Mouse (Mus musculus): ENCODE measurements around the gene Tppp. TPM values are rescaled to one million over a fixed set of nuclear protein-coding genes. Genes with fewer than 3 reads are reported as not detected.

Gene Tppp
- total RNA-seq, 1 experiment from 2014 or later: 2.7 TPM

DNA sequence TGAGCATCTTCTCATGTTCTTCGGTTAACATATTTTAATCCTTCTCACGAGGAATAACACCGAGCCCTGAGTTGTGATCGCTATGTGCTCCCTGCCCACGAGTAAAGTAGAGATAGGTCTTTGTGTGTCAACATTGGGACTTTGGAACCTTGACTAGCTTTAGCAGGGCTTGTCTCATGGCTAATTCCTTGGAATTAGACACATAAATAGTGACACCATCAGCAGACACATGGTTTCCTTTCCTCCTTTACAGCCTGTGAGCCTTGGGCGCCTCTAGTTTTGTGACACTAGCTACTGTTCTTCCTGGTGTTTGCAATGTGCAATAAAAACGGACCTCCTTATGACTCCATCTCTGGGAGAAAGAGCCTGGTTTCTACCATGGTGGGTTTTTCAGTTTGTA lies 64.2 kb downstream of the Tppp start:
- no peak for ATAC-seq (replicated peaks; ENCODE audit: insufficient number of reproducible peaks, low FRiP score, low TSS enrichment, poor library complexity, severe bottlenecking)

Other genes with a start within 250 kb of the Tppp start
- not detected in 3 replicates for gene Nkd2, start 161.8 kb upstream of the Tppp start, total RNA-seq (2017)
- 1.4 to 3.0 TPM (median 2.7 TPM) in 3 replicates for gene Trip13, start 71.6 kb upstream of the Tppp start, total RNA-seq (2017)
- 129 to 150 TPM (median 134 TPM) in 3 replicates for gene Brd9, start 71.6 kb upstream of the Tppp start, total RNA-seq (2017)
- gene Zdhhc11, start 45.6 kb upstream of the Tppp start, total RNA-seq (2017): not detected in 3 replicates
- gene Cep72, start 52.9 kb downstream of the Tppp start, total RNA-seq (2017): 1.5 to 3.5 TPM (median 2.3 TPM) in 3 replicates
- not detected in 3 replicates for gene Slc9a3, start 112.0 kb downstream of the Tppp start, total RNA-seq (2017)
- gene Exoc3, start 199.3 kb downstream of the Tppp start, total RNA-seq (2017): 62.8 to 81.6 TPM (median 63.1 TPM) in 3 replicates